Mouse (Mus musculus) left cerebral cortex, adult 8-10 months (tissue): ENCODE results near the gene Skp1a. TPM values are rescaled to one million over a fixed set of nuclear protein-coding genes. Genes with fewer than 3 reads are reported as not detected.
A peak's percentile ranks its signal among the peaks of the same experiment; 100 is the strongest.
"Not testable (repeated sequence)": the region's sequence is repeated elsewhere in the genome, so short reads cannot be mapped to it uniquely, and the experiment has no call there.

Experiments used
- DNase-seq, 2 experiments: peaks; one replicate each; pipeline ENCODE4 v3.0.0; 2022; ENCODE audit warnings: low spot score in 2 of 2
- total RNA-seq, 4 experiments: library from RNA; stranded (reverse); gene quantifications; 2 replicates each; pipeline ENCODE4 v1.2.4; 2022

Skp1a gene
- total RNA-seq, result 100 to 1,000 TPM; 448 to 504 (median 464) TPM

DNA sequence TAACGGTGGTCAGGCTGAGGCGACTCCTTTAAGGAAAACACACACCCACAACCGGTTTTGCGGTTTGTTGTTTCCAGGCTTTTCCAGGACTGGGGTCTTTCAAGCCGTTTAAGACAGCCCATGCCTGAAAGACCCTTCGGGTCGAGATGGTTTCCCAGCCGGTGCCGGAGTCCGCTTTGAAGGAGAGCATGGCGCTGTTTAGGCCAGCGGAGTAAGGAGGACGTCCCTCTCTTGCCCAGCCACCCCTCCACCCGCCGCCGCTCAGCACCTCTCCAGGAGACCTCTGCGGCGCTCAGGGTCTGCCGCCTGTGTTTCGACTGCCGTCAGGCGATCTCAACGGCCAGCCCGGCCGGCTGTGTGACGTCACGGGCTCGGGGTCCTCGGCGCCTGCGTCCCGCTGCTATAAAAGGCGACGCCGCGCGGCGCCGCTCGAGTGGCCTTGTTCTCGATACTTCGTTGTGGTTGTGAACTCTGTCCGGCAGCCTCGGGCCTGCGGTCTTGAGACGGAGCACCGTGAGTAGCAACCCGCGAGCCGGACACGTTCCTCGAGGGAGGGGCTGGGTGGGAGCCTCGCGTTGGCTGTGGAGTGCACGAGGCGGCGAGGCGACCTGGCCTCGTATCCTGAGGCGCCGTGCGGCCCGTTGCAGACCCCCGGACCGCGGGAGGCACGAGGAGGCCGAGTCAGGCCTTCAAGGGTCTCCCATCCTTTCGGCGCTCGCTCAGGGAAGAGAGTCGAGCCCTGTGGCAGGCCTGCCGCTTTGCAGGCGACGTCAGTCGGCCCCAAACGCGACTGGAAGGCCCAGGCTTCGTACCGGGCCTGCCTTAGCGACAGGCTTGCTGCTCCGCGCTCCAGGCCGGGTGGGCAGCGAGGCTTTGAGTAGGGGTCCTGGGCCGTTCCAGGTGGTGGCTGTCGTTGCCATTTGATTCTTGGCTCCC is at the start of gene Skp1a:
Skp1a (plus strand) TSS at position 390 of the 936 bp plus-strand sequence.
- peak; percentile 82 to 94 for DNase-seq

DNA sequence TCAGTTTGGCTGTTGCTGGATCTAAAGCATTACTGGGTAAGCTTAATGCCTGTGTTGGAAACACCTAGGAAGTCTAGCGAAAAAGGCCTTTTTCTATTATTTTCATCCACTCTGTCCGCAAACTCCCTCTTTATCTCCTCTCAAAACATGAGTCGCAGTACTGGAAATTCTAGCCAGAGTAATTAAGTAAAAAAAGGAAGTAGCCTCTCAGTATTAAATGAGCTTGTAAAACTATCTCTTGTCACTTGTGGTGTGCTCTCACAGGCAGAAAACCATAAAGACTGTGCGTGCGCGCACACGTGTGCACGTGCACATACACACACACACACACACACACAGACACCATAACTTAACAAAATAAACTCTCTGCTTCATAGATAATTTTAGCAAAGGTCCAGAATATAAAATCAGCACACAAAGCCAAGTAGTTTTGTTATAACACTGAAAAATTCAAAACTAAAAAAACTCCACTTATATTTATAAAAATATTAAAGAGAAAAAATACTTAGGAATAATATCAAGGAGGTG is 35.2 kb upstream of the Skp1a start:
- not testable (repeated sequence) for DNase-seq

- DNase-seq, result no peak
These were observed 17.9 kb upstream of the Skp1a start, which contains the start of gene Olfr1371 for GRCm38 (mm10) chr11:52213887-52214286. Olfr1371 (minus strand) TSS chr11:52213987.

GRCm38 (mm10) chr11:52220282-52220681 is 11.5 kb upstream of the Skp1a start:
- DNase-seq, result peak in 1 of 2 experiments; percentile 55

- DNase-seq, result not testable (repeated sequence)
These were observed 9.9 kb upstream of the Skp1a start for GRCm38 (mm10) chr11:52221921-52222320.

- DNase-seq, result no peak
These were observed 8.9 kb upstream of the Skp1a start for GRCm38 (mm10) chr11:52222891-52223290.

GRCm38 (mm10) chr11:52223968-52224682 is 7.7 kb upstream of the Skp1a start:
- no peak for DNase-seq

DNA sequence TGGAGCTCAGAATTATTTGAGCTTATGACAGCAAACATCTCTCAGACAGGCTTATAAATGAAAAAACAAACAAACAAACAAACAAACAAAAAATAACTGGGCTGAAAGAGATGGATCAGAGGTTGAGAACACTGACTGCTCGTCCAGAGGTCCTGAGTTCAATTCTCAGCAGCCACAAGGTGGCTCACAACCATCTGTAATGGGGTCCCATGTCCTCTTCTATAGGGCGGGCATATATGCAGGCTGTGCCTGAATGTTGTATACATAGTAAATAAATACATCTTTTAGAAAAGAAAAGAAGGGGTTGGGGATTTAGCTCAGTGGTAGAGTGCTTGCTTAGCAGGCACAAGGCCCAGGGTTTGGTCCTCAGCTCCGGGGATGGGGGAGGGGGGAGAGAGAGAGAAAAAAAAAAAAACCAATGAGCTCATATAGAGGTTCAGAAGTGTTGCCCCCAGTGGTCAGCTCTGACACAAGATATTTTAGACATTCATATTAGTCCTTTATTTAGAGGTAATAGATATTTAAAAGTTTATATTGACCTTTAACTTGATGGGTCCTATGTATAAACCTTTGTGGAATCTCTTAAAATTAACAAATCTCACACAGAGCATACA is 5.7 kb upstream of the Skp1a start:
- no peak for DNase-seq

GRCm38 (mm10) chr11:52227053-52227452 is 4.7 kb upstream of the Skp1a start:
- no peak for DNase-seq

GRCm38 (mm10) chr11:52227466-52228226 is 4.1 kb upstream of the Skp1a start:
- DNase-seq, result no peak

GRCm38 (mm10) chr11:52228722-52229448 is 2.9 kb upstream of the Skp1a start:
- no peak for DNase-seq

GRCm38 (mm10) chr11:52230694-52231093 is 1.1 kb upstream of the Skp1a start:
- DNase-seq, result no peak

DNA sequence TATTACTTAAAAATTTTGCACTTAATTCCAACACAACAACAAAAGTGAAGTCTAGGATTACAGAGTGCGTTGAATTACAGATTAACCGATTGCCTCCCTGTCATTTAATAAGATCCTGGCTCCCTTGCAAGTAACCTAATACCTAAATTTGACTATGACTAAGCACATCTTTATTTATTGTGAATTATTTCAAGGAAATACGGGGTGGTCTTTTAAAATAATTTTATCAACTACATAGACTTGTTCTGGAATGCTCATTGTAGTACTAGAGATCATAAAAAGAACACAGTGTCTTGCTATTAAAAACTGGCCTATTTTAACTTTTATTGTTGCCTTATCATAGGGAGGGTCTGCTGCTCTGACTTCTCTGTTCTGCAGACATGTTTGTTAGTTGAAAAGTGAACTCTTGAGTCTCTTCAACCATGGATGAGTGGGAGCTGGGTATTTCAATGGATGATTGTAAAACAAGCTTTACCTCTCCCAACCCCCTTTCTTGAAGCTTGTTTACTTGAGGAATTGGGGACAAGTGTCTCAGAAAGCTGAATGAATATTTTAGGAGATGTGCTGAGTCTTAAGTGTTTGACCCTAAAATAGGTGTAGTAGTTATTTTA is 1.4 kb downstream of the Skp1a start:
- no peak for DNase-seq

GRCm38 (mm10) chr11:52233906-52234305 is 2.1 kb downstream of the Skp1a start:
- no peak for DNase-seq

- DNase-seq, result no peak
These were observed 2.7 kb downstream of the Skp1a start for GRCm38 (mm10) chr11:52234509-52234908.

DNA sequence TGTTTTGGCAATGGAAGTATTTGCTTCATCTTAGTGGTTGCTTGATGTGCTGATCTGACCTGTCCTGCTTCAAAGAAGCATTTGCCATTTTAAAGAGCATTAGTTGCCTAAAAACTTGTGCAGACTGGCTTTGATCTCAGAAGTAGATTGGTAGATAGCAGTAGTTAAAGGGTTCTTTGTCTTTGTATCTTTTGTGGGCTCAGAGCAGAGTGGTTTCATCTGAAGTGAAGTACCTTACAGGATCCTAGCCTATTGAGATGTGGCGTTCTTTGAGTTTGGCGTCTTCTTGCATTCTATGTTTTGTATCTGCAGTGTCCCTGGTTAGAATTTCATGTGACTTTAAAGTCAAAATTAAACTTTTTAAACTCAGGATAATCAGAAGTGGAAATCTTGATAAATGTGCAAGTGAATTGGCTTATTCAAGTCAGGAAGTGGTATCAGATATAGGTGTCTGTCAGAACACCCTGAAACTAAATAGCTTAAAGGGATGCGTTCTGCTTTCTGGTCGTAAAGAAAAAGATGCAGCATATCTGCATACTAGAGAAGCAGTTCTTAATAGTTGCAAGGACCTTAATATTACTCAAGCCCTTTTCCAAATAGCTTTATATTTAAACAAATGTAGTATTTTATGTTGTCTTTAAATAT is 9.2 kb downstream of the Skp1a start:
- DNase-seq, result no peak

DNA sequence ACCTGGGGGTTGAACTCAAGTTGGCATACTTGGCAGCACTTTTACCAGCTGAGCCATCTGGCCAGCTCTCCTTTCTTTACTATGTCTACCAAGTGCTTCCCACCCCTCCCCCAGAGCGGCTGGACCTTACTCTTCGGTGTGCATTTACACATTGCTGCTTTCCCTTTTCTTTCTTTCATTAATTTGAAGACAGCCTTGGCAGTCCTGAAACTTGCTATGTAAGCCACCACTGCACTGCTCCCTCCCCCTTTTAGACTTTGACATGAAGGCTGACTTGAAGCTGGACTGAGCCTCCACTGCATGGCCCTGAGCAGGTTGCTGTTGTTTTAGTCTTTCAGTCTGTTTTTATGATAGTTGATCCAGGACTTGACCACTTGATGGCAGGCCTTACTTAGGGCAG is 17.7 kb downstream of the Skp1a start:
- DNase-seq, result no peak

- DNase-seq, result no peak
These were observed 20.0 kb downstream of the Skp1a start for GRCm38 (mm10) chr11:52251770-52252169.

- no peak for DNase-seq
These were observed 20.9 kb downstream of the Skp1a start for GRCm38 (mm10) chr11:52252692-52253091.
